Mouse (Mus musculus) kidney, embryonic 16.5 days (tissue): ENCODE data around the gene Gm10801. TPM values are rescaled to one million over a fixed set of nuclear protein-coding genes. Genes with fewer than 3 reads are reported as not detected.
"Not testable (repeated sequence)": the region's sequence is repeated elsewhere in the genome, so short reads cannot be mapped to it uniquely, and the experiment has no call there.

Source experiments
- ATAC-seq: fragments of 200-750 bp; cut with Nextera tagmentation; 2 replicates; pipeline ENCODE4 v1.8.0; 2017; ENCODE audit warnings: moderate TSS enrichment; ENCODE audit not compliant: low FRiP score, low TSS enrichment
- H3K27ac ChIP-seq: fragments of 300-500 bp; sonication (generic); 2 replicates; pipeline ENCODE4 v1.5.1; 2014; ENCODE audit warnings: low read length
- H3K27me3 ChIP-seq: fragments of 300-500 bp; sonication (generic); 2 replicates; pipeline ENCODE4 v1.6.1; 2014; ENCODE audit warnings: low read length, control low read depth, mixed read lengths; ENCODE audit not compliant: insufficient read depth
- H3K36me3 ChIP-seq: fragments of 300-500 bp; sonication (generic); 2 replicates; pipeline ENCODE4 v1.6.1; 2014; ENCODE audit warnings: low read length, control low read depth, mixed read lengths; ENCODE audit not compliant: insufficient read depth
- H3K4me1 ChIP-seq: fragments of 300-500 bp; sonication (generic); 2 replicates; pipeline ENCODE4 v1.6.1; 2014; ENCODE audit warnings: low read length, control low read depth, mixed read lengths; ENCODE audit not compliant: insufficient read depth
- H3K4me2 ChIP-seq: fragments of 300-500 bp; sonication (generic); replicated peaks from 2 replicates; pipeline ENCODE4 v1.6.1; 2014; ENCODE audit warnings: low read depth, low read length
- H3K4me3 ChIP-seq: fragments of 300-500 bp; sonication (generic); 2 replicates; pipeline ENCODE4 v1.5.1; 2014; ENCODE audit warnings: mild to moderate bottlenecking, low read length
- H3K9ac ChIP-seq: fragments of 300-500 bp; sonication (generic); replicated peaks from 2 replicates; pipeline ENCODE4 v1.6.1; 2014; ENCODE audit warnings: low read length
- H3K9me3 ChIP-seq: fragments of 300-500 bp; sonication (generic); 2 replicates; pipeline ENCODE4 v1.6.1; 2016; ENCODE audit warnings: low read length, control low read depth
- WGBS: fragments of 180-500 bp; shearing (Covaris S2); extraction: QIAGEN DNeasy Blood & Tissue Kit; methylation state at CpG from one replicate; pipeline ENCODE4 v1.1.7; 2014; 5-methylcytosine and 5-hydroxymethylcytosine counted together
- polyA plus RNA-seq: library from polyadenylated mRNA; unstranded; fragments of >200 nt; fragmentation: Nextera tagmentation; extraction: Ambion mirVana; gene quantifications from 2 replicates; pipeline ENCODE4 v1.2.1, GENCODE M21; 2015

Gm10801 gene
- not detected in 2 replicates for polyA plus RNA-seq

DNA sequence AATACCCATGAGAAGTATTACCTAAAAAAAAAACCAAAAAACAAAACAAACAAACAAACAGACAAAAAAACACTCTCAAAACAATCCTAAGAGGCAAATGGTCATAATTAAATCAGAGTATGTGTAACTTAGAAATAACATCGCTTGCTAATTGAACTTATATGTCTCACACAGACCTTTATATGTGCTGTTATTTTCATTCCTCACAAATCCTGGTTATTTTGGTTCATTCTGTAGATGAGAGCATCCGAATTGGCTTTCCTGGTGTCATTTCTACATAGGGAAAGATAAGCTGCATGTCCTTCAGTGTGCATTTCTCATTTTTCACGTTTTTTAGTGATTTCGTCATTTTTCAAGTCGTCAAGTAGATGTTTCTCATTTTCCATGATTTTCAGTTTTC lies at the start of gene Gm10801:
TSS of gene Gm10801 (plus strand) at position 301 of the 400 bp plus-strand sequence.
- not testable (repeated sequence) for H3K4me3 ChIP-seq, H3K27ac ChIP-seq, H3K9me3 ChIP-seq, ATAC-seq, H3K4me1 ChIP-seq, H3K27me3 ChIP-seq, H3K9ac ChIP-seq, H3K4me2 ChIP-seq, H3K36me3 ChIP-seq
- WGBS: 73% methylated on average over 4 of the region's 5 CpGs

DNA sequence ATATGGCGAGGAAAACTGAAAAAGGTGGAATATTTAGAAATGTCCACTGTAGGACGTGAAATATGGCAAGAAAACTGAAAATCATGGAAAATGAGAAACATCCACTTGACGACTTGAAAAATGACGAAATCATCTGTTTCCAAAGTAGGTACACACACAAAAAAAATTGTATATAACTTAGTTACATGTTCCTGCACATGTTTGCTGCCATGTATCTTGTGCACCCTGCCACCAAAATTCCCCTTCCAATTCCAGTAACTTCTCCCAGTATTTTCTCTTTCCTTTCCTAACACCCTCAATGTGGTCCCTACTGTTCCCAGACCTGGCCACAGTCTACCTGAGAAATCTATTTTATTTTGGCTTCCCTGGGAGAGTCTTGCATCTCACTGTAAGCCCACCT lies 5.2 kb downstream of the Gm10801 start, which contains the start of gene Gm10800:
TSS of gene Gm10800 (minus strand) at position 101 of the 400 bp plus-strand sequence.
- not testable (repeated sequence) for H3K4me1 ChIP-seq, ATAC-seq, H3K9ac ChIP-seq, H3K27me3 ChIP-seq, H3K9me3 ChIP-seq, H3K27ac ChIP-seq, H3K4me2 ChIP-seq, H3K36me3 ChIP-seq, H3K4me3 ChIP-seq
- 84% methylated on average over 4 of the region's 4 CpGs for WGBS

DNA sequence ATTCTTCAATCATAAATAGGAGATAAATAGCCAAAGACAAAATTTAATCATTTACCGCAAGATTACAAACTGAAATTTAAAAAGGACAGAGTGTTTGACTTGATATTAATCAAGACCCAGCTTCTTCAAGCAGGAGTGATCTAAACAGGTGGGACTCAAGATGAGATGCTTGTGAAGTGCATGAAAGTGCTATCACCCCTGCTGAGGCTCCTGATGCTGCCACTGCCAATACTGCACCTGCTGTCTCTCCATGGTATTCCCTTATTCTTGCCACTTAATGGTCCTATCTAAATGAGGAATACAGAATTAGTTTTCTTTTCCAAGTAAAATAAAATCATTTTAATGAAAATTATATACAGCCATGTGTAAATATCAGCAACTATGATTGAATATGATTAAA lies 35.5 kb downstream of the Gm10801 start:
- no peaks in the 10 kb centered on the region for H3K27me3 ChIP-seq
- H3K4me1 ChIP-seq: no peaks in the 10 kb centered on the region
- H3K4me3 ChIP-seq: no peak overlapping the region
- H3K9ac ChIP-seq: no peak overlapping the region
- no peaks in the 10 kb centered on the region for H3K36me3 ChIP-seq
- no peak overlapping the region for H3K27ac ChIP-seq
- no peaks in the 10 kb centered on the region for H3K9me3 ChIP-seq
- ATAC-seq: no peak
- H3K4me2 ChIP-seq: no peak overlapping the region
- 93% methylated on average over 1 of the region's 1 CpGs for WGBS

Other genes with a start within 250 kb of the Gm10801 start
- gene Gm10800, start 5.1 kb downstream of the Gm10801 start, polyA plus RNA-seq: 0.59 and 0.60 TPM in 2 replicates